Mouse (Mus musculus): ENCODE data around the gene Fzd1.

The Fzd1 gene

GRCm38 (mm10) chr5:4757902-4758301, at the start of gene Fzd1:
TSS of gene Fzd1 (minus strand) at chr5:4758035.
- POLR2A ChIA-PET, result interaction anchor here in 2 of 4 experiments (0.7 to 1.6 kb wide), 5 partner anchors 189 to 955 kb away, joined by 3 to 5 read pairs (median 3); partner anchors contain the start of genes Ankib1 (in 1 of the 2), Cyp51 (in 1 of the 2), Gtpbp10 (in 1 of the 2) and Krit1 (in 1 of the 2)
- CTCF ChIA-PET, result interaction anchor here in 1 of 4 experiments (0.5 kb wide), 1 partner anchor 166 kb away, joined by 4 read pairs; no protein-coding TSS in a partner anchor

GRCm38 (mm10) chr5:4805228-4805627, 47.4 kb upstream of the Fzd1 start:
- POLR2A ChIA-PET, result no interaction called here
- CTCF ChIA-PET, result no interaction called here

- ChIA-PET POLR2A (no interaction called here), CTCF (no interaction called here)
Observed at GRCm38 (mm10) chr5:4803708-4804107, 45.9 kb upstream of the Fzd1 start.

- ChIA-PET CTCF (no interaction called here), POLR2A (no interaction called here)
Observed at GRCm38 (mm10) chr5:4801971-4802370, 44.1 kb upstream of the Fzd1 start.

GRCm38 (mm10) chr5:4801096-4801850, 43.4 kb upstream of the Fzd1 start:
- ChIA-PET POLR2A (no interaction called here), CTCF (interaction anchor here in 1 of 4 experiments (0.6 kb wide), 1 partner anchor 562 kb away, joined by 4 read pairs; no protein-coding TSS in a partner anchor)

- CTCF ChIA-PET, result no interaction called here
- POLR2A ChIA-PET, result no interaction called here
Observed at GRCm38 (mm10) chr5:4791219-4791618, 33.4 kb upstream of the Fzd1 start.

GRCm38 (mm10) chr5:4790265-4790664, 32.4 kb upstream of the Fzd1 start:
- ChIA-PET POLR2A (interaction anchor here in 1 of 4 experiments (0.6 kb wide), 1 partner anchor 686 kb away, joined by 6 read pairs; no protein-coding TSS in a partner anchor), CTCF (interaction anchor here in 1 of 4 experiments (0.6 to 1.5 kb wide), 2 partner anchors 128 to 879 kb away, joined by 3 to 4 read pairs; no protein-coding TSS in a partner anchor)

- POLR2A ChIA-PET, result no interaction called here
Observed at GRCm38 (mm10) chr5:4788484-4788883, 30.6 kb upstream of the Fzd1 start.

GRCm38 (mm10) chr5:4786816-4787215, 29.0 kb upstream of the Fzd1 start:
- CTCF ChIA-PET, result no interaction called here
- POLR2A ChIA-PET, result interaction anchor here in 1 of 4 experiments (1.5 kb wide), 1 partner anchor 82 kb away, joined by 3 read pairs; no protein-coding TSS in a partner anchor

More at GRCm38 (mm10) chr5:4788484-4788883, 30.6 kb upstream of the Fzd1 start:
- CTCF ChIA-PET, result no interaction called here

- ChIA-PET CTCF (no interaction called here), POLR2A (no interaction called here)
Observed at GRCm38 (mm10) chr5:4778274-4778673, 20.4 kb upstream of the Fzd1 start.

GRCm38 (mm10) chr5:4776495-4776894, 18.7 kb upstream of the Fzd1 start:
- ChIA-PET POLR2A (interaction anchor here in 1 of 4 experiments (0.6 kb wide), 1 partner anchor 136 kb away, joined by 4 read pairs; no protein-coding TSS in a partner anchor), CTCF (interaction anchor here in 1 of 4 experiments (0.6 kb wide), 1 partner anchor 1638 kb away, joined by 4 read pairs; no protein-coding TSS in a partner anchor)

- ChIA-PET POLR2A (interaction anchor here in 1 of 4 experiments (1.0 kb wide), 1 partner anchor 9 kb away, joined by 3 read pairs; no protein-coding TSS in a partner anchor), CTCF (interaction anchor here in 1 of 4 experiments (0.6 kb wide), 1 partner anchor 704 kb away, joined by 3 read pairs; no protein-coding TSS in a partner anchor)
Observed at GRCm38 (mm10) chr5:4773090-4773772, 15.4 kb upstream of the Fzd1 start.

GRCm38 (mm10) chr5:4770609-4771008, 12.8 kb upstream of the Fzd1 start:
- POLR2A ChIA-PET, result no interaction called here
- CTCF ChIA-PET, result interaction anchor here in 2 of 4 experiments (0.7 kb wide), 2 partner anchors 119 to 528 kb away, joined by 3 read pairs; no protein-coding TSS in a partner anchor

GRCm38 (mm10) chr5:4767896-4768295, 10.1 kb upstream of the Fzd1 start:
- CTCF ChIA-PET, result no interaction called here
- POLR2A ChIA-PET, result no interaction called here

- POLR2A ChIA-PET, result interaction anchor here in 1 of 4 experiments (1.1 kb wide), 1 partner anchor 26 kb away, joined by 4 read pairs; no protein-coding TSS in a partner anchor
Observed at GRCm38 (mm10) chr5:4766719-4767118, 8.9 kb upstream of the Fzd1 start.

GRCm38 (mm10) chr5:4761891-4762290, 4.1 kb upstream of the Fzd1 start:
- ChIA-PET POLR2A (no interaction called here), CTCF (no interaction called here)

More at GRCm38 (mm10) chr5:4766719-4767118, 8.9 kb upstream of the Fzd1 start:
- CTCF ChIA-PET, result no interaction called here

- ChIA-PET CTCF (interaction anchor here in 1 of 4 experiments (0.5 kb wide), 1 partner anchor 165 kb away, joined by 4 read pairs; no protein-coding TSS in a partner anchor), POLR2A (interaction anchor here in 2 of 4 experiments (0.7 to 1.6 kb wide), 5 partner anchors 188 to 956 kb away, joined by 3 to 5 read pairs (median 3); partner anchors contain the start of genes Ankib1 (in 1 of the 2), Cyp51 (in 1 of the 2), Gtpbp10 (in 1 of the 2) and Krit1 (in 1 of the 2))
Observed at GRCm38 (mm10) chr5:4758331-4759080, 671 bp upstream of the Fzd1 start.

- CTCF ChIA-PET, result no interaction called here
- POLR2A ChIA-PET, result interaction anchor here in 2 of 4 experiments (0.6 to 1.6 kb wide), 6 partner anchors 22 to 885 kb away, joined by 3 to 5 read pairs (median 3); partner anchors contain the start of gene Cyp51 (in 1 of the 2)
Observed at GRCm38 (mm10) chr5:4756871-4757711, 744 bp downstream of the Fzd1 start.
